Mouse (Mus musculus) right cerebral cortex, postnatal 10 days (tissue): ENCODE results near the gene Xab2.
"Not testable (repeated sequence)": the region's sequence is repeated elsewhere in the genome, so short reads cannot be mapped to it uniquely, and the experiment has no call there.

Experiments used
- DNase-seq, 2 experiments: peaks; one replicate each; pipeline ENCODE4 v3.0.0; 2021; ENCODE audit warnings: low spot score in 2 of 2

The Xab2 gene

GRCm38 (mm10) chr8:3609046-3609815, 11.9 kb downstream of the Xab2 start:
- no peak for DNase-seq

- no peak for DNase-seq
These were observed 13.3 kb downstream of the Xab2 start for GRCm38 (mm10) chr8:3607822-3608221.

GRCm38 (mm10) chr8:3606593-3606992, 14.5 kb downstream of the Xab2 start:
- DNase-seq: no peak

GRCm38 (mm10) chr8:3603439-3603838, 17.7 kb downstream of the Xab2 start:
- no peak for DNase-seq

- DNase-seq: no peak
These were observed 20.7 kb downstream of the Xab2 start for GRCm38 (mm10) chr8:3600401-3600800.

GRCm38 (mm10) chr8:3599219-3599618, 21.9 kb downstream of the Xab2 start:
- DNase-seq: no peak

GRCm38 (mm10) chr8:3598054-3598453, 23.1 kb downstream of the Xab2 start:
- DNase-seq: no peak

GRCm38 (mm10) chr8:3594466-3594865, 26.6 kb downstream of the Xab2 start:
- DNase-seq: no peak

- DNase-seq: no peak
These were observed 27.6 kb downstream of the Xab2 start for GRCm38 (mm10) chr8:3593470-3593869.

- DNase-seq: peak; percentile 33 to 45
These were observed 32.9 kb downstream of the Xab2 start for GRCm38 (mm10) chr8:3588258-3588633.

GRCm38 (mm10) chr8:3587391-3588257, 33.5 kb downstream of the Xab2 start:
- peak; percentile 84 to 85 for DNase-seq

GRCm38 (mm10) chr8:3586993-3587390, 34.1 kb downstream of the Xab2 start, which contains the start of gene Camsap3:
TSS of gene Camsap3 (plus strand) at chr8:3587293.
- DNase-seq: no peak

- DNase-seq: no peak
These were observed 34.7 kb downstream of the Xab2 start for GRCm38 (mm10) chr8:3586452-3586851.

- not testable (repeated sequence) for DNase-seq
These were observed 39.2 kb downstream of the Xab2 start for GRCm38 (mm10) chr8:3581961-3582360.

- no peak for DNase-seq
These were observed 41.4 kb downstream of the Xab2 start for GRCm38 (mm10) chr8:3579390-3580364.

- DNase-seq: no peak
These were observed 44.7 kb downstream of the Xab2 start for GRCm38 (mm10) chr8:3576211-3576960.

- DNase-seq: no peak
These were observed 46.6 kb downstream of the Xab2 start for GRCm38 (mm10) chr8:3574546-3574945.

GRCm38 (mm10) chr8:3569784-3570183, 51.3 kb downstream of the Xab2 start:
- DNase-seq: no peak

- no peak for DNase-seq
These were observed 52.7 kb downstream of the Xab2 start for GRCm38 (mm10) chr8:3568378-3568777.

- no peak for DNase-seq
These were observed 53.3 kb downstream of the Xab2 start, which contains the start of gene C330021F23Rik for GRCm38 (mm10) chr8:3567641-3568371. TSS of gene C330021F23Rik (plus strand) at chr8:3567990.
